Mouse (Mus musculus): ENCODE measurements around the gene Gm1113. TPM values are rescaled to one million over a fixed set of nuclear protein-coding genes. Genes with fewer than 3 reads are reported as not detected.

Gene Gm1113
- polyA plus RNA-seq, 1 experiment from 2014 or later = not detected

DNA sequence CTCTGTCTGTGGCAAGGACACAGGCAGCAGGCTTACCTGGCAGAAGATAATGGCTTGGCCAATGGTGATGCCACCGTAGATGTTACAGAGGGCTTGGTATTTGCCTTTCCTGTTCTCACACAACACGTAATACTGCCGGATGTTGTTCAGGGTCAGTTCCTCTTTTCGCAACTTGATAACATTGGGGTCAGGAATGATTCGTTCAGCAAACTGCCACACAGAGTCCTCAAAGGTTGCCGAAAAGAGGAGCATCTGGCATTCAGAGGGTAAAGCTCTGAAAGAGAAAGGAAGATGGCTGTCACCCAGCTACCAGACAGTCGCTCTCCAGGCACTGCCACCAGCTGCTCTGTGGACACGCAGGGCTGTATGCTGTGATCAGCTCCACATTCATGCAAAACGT lies 28.7 kb upstream of the Gm1113 start:
- H3K9ac ChIP-seq (ENCODE audit: low read depth, low read length) = no peak overlapping the region
- H3K4me2 ChIP-seq (ENCODE audit: low read depth, low read length) = 0 out of 2 replicates have a peak overlapping the region, but pooled peaks have one; percentile 2
- ATAC-seq (ENCODE audit: low read depth) = no peak
- H3K9me3 ChIP-seq (replicated peaks; ENCODE audit: control insufficient read depth, low read length) = no peaks in the 10 kb centered on the region
- H3K27me3 ChIP-seq (ENCODE audit: control insufficient read depth, insufficient read depth, low read depth, low read length) = no peaks in the 10 kb centered on the region
- H3K27ac ChIP-seq (ENCODE audit: low read length) = no peak overlapping the region
- H3K4me1 ChIP-seq (ENCODE audit: control insufficient read depth, low read depth, low read length) = no peaks in the 10 kb centered on the region
- no peak overlapping the region for H3K4me3 ChIP-seq (ENCODE audit: low read depth, low read length)
- WGBS (ENCODE audit: insufficient replicate concordance) = 8% methylated on average over 9 of the region's 9 CpGs
- no peaks in the 10 kb centered on the region for H3K36me3 ChIP-seq (ENCODE audit: control insufficient read depth, insufficient read depth)

DNA sequence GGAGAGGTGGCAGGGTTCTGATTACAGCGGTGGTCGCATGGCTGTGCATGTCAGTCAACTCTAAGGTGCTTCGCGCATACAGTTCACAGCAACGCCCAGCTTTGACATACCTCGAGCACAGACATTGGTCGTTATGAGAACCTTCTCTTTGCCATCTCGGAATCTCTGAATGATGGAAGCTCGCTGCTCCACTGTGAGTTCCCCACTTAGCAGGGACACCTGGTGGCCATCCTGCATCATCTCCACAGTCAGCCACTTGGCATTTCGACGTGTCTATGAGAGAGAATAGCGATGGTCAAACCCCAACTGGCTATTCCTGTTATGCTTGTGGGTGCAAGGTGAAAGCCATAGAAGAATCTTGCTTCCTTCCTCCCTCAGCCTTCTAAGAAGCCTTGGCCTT lies 27.6 kb upstream of the Gm1113 start:
- H3K27ac ChIP-seq (ENCODE audit: low read length) = no peak overlapping the region
- H3K9ac ChIP-seq (ENCODE audit: low read depth, low read length) = no peak overlapping the region
- ATAC-seq (ENCODE audit: low read depth) = no peak
- no peaks in the 10 kb centered on the region for H3K4me1 ChIP-seq (ENCODE audit: control insufficient read depth, low read depth, low read length)
- H3K4me3 ChIP-seq (ENCODE audit: low read depth, low read length) = no peak overlapping the region
- H3K4me2 ChIP-seq (ENCODE audit: low read depth, low read length) = no peak overlapping the region
- H3K36me3 ChIP-seq (ENCODE audit: control insufficient read depth, insufficient read depth) = no peaks in the 10 kb centered on the region
- 62% methylated on average over 12 of the region's 12 CpGs for WGBS (ENCODE audit: insufficient replicate concordance)
- H3K27me3 ChIP-seq (ENCODE audit: control insufficient read depth, insufficient read depth, low read depth, low read length) = no peaks in the 10 kb centered on the region
- H3K9me3 ChIP-seq (replicated peaks; ENCODE audit: control insufficient read depth, low read length) = no peaks in the 10 kb centered on the region

DNA sequence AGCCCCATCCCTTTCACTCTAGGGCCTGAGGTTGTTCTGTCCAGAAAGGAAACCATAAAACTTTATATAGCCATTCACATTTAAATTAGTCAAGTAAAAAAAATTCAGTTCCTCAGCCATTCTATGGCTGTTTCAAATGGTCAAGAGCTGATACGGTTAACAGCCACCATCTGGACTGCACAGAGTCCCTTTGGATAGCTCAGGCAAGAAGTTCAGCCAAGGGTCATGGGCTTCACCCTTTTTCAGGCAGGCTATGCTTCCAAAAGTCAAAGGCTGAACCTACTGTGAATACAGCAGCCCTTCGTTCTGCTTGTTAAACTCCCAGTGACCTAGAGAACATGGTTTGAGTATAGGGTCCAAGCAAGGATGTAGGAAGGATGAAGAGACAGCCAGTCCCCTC lies 26.6 kb upstream of the Gm1113 start:
- no peak overlapping the region for H3K9ac ChIP-seq (ENCODE audit: low read depth, low read length)
- H3K4me3 ChIP-seq (ENCODE audit: low read depth, low read length) = no peak overlapping the region
- no peaks in the 10 kb centered on the region for H3K36me3 ChIP-seq (ENCODE audit: control insufficient read depth, insufficient read depth)
- no peaks in the 10 kb centered on the region for H3K9me3 ChIP-seq (replicated peaks; ENCODE audit: control insufficient read depth, low read length)
- no peaks in the 10 kb centered on the region for H3K4me1 ChIP-seq (ENCODE audit: control insufficient read depth, low read depth, low read length)
- no peaks in the 10 kb centered on the region for H3K27me3 ChIP-seq (ENCODE audit: control insufficient read depth, insufficient read depth, low read depth, low read length)
- 68% methylated on average over 2 of the region's 2 CpGs for WGBS (ENCODE audit: insufficient replicate concordance)
- H3K4me2 ChIP-seq (ENCODE audit: low read depth, low read length) = no peak overlapping the region
- no peak for ATAC-seq (ENCODE audit: low read depth)
- no peak overlapping the region for H3K27ac ChIP-seq (ENCODE audit: low read length)

DNA sequence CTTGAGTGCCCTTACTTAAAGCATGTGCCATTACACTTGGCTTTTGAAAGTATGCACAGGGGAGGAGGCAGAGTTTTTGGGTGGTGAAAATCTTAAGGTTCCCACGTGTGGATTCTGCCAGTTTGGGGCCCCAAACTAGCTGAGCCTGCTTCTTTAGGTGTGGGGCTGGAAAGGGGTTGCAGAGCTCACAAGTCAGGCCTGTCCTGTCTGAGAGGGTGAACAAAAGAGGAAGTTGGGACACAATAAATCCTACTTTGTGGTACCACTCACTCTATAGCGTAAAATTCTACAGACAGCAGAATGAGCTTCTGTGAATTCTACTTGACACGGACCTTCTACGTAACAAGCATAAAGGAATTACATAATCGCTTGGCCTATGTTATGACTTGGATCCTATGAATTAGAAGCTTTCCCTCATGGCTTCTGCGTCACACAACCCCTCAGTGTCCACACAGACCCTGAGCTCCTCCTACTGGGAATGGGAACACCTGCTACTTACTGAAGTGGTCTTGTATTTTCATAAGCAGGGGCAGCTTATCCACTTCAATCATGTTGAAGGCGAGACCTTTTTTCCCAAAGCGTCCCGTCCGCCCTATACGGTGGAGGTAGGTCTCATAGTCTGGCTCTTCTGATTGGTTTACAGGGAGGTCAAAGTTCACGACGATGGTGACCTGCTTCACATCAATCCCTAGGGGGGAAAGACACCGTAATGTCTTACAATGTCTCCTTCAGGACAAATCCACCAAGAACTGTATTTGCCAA lies 25.2 kb upstream of the Gm1113 start:
- WGBS (ENCODE audit: insufficient replicate concordance) = 63% methylated on average over 14 of the region's 14 CpGs
- Histone ChIP-seq H3K4me1 (ENCODE audit: control insufficient read depth, low read depth, low read length) (no peaks in the 10 kb centered on the region), H3K9ac (ENCODE audit: low read depth, low read length) (no peak overlapping the region), H3K4me2 (ENCODE audit: low read depth, low read length) (no peak overlapping the region), H3K27ac (ENCODE audit: low read length) (no peak overlapping the region), H3K9me3 (replicated peaks; ENCODE audit: control insufficient read depth, low read length) (no peaks in the 10 kb centered on the region), H3K4me3 (ENCODE audit: low read depth, low read length) (no peak overlapping the region), H3K27me3 (ENCODE audit: control insufficient read depth, insufficient read depth, low read depth, low read length) (no peaks in the 10 kb centered on the region), H3K36me3 (ENCODE audit: control insufficient read depth, insufficient read depth) (no peaks in the 10 kb centered on the region)
- no peak for ATAC-seq (ENCODE audit: low read depth)

DNA sequence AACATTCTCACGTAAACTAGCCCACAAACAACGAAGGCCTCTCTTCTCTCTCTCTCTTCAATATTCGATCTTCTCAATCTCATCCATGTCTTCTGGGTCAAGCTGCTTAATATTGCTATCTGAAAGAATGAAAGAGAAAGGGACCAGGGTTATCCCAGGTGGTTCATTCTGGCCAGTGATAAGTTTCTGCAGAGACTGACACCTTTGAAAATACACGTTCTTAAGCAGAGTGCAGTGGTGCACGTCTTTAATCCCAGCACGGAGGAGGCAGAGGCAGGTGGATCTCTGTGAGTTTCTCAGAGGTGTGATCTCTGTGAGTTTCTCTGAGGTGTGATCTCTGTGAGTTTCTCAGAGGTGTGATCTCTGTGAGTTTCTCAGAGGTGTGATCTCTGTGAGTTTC lies 23.9 kb upstream of the Gm1113 start:
- H3K27ac ChIP-seq (ENCODE audit: low read length) = no peak overlapping the region
- H3K9me3 ChIP-seq (replicated peaks; ENCODE audit: control insufficient read depth, low read length) = no peaks in the 10 kb centered on the region
- ATAC-seq (ENCODE audit: low read depth) = no peak
- H3K9ac ChIP-seq (ENCODE audit: low read depth, low read length) = no peak overlapping the region
- H3K4me2 ChIP-seq (ENCODE audit: low read depth, low read length) = no peak overlapping the region
- no peaks in the 10 kb centered on the region for H3K27me3 ChIP-seq (ENCODE audit: control insufficient read depth, insufficient read depth, low read depth, low read length)
- no peak overlapping the region for H3K4me3 ChIP-seq (ENCODE audit: low read depth, low read length)
- no peaks in the 10 kb centered on the region for H3K4me1 ChIP-seq (ENCODE audit: control insufficient read depth, low read depth, low read length)
- no peaks in the 10 kb centered on the region for H3K36me3 ChIP-seq (ENCODE audit: control insufficient read depth, insufficient read depth)
- 51% methylated on average over 6 of the region's 6 CpGs for WGBS (ENCODE audit: insufficient replicate concordance)

DNA sequence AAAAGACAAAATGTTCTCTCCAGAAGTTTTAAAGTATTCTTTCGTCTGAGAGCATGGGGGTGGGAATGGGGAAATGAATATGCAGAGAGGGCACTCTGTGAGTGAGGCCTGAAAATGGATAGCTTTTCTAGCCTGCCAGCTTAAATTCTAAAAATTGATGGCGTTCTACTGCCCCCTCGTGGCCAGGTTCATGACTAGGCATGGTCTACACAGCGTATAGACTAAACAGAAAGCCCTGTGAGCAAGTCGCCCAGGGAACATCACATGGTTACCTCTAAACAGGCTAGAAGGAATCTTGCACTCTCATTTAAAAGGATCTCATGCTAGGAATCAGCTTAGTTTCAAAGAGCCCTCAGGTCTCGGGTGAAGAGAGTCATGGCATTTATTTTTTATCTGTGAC lies 23.4 kb upstream of the Gm1113 start:
- H3K36me3 ChIP-seq (ENCODE audit: control insufficient read depth, insufficient read depth) = no peaks in the 10 kb centered on the region
- no peaks in the 10 kb centered on the region for H3K4me1 ChIP-seq (ENCODE audit: control insufficient read depth, low read depth, low read length)
- H3K27ac ChIP-seq (ENCODE audit: low read length) = no peak overlapping the region
- peak; percentile 27; the same call in 1 of the 2 replicates for ATAC-seq (ENCODE audit: low read depth)
- no peaks in the 10 kb centered on the region for H3K9me3 ChIP-seq (replicated peaks; ENCODE audit: control insufficient read depth, low read length)
- no peaks in the 10 kb centered on the region for H3K27me3 ChIP-seq (ENCODE audit: control insufficient read depth, insufficient read depth, low read depth, low read length)
- H3K4me2 ChIP-seq (ENCODE audit: low read depth, low read length) = no peak overlapping the region
- no peak overlapping the region for H3K9ac ChIP-seq (ENCODE audit: low read depth, low read length)
- 4% methylated on average over 6 of the region's 6 CpGs for whole genome bisulfite sequencing (ENCODE audit: insufficient replicate concordance)
- H3K4me3 ChIP-seq (ENCODE audit: low read depth, low read length) = no peak overlapping the region

DNA sequence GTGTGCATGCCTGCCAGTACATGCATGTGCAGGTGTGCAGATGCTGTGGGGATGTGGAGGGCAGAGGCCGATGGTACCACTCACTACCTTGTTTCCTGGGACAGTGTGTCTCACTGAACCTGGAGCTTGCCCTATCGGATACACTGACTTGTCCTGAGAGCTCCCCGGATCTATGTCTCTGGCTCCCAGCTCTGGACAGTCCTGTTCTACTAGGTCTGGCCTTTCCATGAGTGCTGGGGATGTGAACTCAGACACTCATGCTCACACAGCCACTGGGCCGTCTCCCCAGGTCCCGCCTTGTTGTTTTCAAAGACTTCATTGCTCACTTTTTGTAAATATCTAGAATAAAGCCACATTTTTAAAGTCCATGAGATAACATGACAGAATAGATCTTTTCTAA lies 23.0 kb upstream of the Gm1113 start:
- H3K27ac ChIP-seq (ENCODE audit: low read length) = no peak overlapping the region
- no peaks in the 10 kb centered on the region for H3K9me3 ChIP-seq (replicated peaks; ENCODE audit: control insufficient read depth, low read length)
- no peak overlapping the region for H3K9ac ChIP-seq (ENCODE audit: low read depth, low read length)
- 62% methylated on average over 5 of the region's 5 CpGs for WGBS (ENCODE audit: insufficient replicate concordance)
- H3K36me3 ChIP-seq (ENCODE audit: control insufficient read depth, insufficient read depth) = no peaks in the 10 kb centered on the region
- ATAC-seq (ENCODE audit: low read depth) = no peak
- no peaks in the 10 kb centered on the region for H3K4me1 ChIP-seq (ENCODE audit: control insufficient read depth, low read depth, low read length)
- no peak overlapping the region for H3K4me2 ChIP-seq (ENCODE audit: low read depth, low read length)
- H3K4me3 ChIP-seq (ENCODE audit: low read depth, low read length) = no peak overlapping the region
- no peaks in the 10 kb centered on the region for H3K27me3 ChIP-seq (ENCODE audit: control insufficient read depth, insufficient read depth, low read depth, low read length)

DNA sequence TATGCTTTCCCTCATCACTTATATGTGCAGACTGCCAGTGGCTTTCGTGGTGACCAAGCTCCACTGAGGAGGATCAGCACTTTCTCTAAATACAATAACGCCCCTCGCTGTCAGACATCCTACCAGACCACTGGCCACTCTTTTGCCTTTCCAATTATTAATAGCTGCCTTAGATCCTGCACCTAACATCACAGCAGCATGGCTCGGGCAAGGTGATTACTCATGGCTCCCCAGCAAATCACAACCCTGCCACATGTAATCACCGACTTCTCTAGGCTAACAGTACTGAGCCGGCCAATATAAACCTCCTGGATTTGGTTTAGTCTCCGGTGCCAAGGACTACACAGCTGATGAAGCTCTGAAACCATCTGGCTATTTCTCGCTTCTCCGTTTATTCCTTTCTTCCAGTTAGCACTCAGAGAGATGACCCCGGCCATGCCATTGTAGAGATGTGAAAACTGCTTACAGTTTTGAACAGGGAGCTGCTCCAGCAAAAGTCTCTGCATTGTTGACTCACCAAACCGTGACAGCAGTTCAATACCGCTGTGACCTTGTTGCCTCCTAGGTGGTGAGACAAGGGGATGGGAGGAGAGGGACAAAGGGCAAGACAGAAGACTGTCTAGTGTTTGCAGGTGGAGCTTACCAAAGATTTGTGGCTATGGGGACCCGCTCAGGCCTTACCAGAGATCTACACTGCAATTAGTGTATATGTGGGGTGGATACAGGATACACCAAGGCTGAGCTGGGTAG lies 21.1 kb upstream of the Gm1113 start:
- no peak for ATAC-seq (ENCODE audit: low read depth)
- H3K27ac ChIP-seq (ENCODE audit: low read length) = no peak overlapping the region

DNA sequence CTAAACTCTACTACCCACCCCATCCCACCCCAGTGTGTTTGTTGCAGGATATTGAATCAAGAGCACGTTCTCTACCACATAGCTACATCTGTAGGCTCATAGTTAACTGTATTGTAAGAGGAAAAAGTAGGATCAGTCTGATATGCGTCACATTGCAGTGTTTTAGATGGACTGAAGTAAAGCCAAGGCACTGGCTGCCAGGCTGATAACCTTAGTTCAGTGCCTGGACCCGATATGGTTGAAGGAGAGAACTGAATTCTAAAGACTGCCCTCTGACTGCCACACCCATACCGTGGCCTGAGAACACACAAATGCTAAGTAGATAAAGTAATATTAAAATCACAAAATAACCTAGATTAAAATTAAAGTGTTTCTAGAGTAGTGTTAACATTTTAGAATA lies 17.8 kb upstream of the Gm1113 start:
- H3K4me3 ChIP-seq (ENCODE audit: low read depth, low read length) = no peak overlapping the region
- no peak overlapping the region for H3K9ac ChIP-seq (ENCODE audit: low read depth, low read length)
- ATAC-seq (ENCODE audit: low read depth) = no peak
- H3K27ac ChIP-seq (ENCODE audit: low read length) = no peak overlapping the region
- 32% methylated on average over 4 of the region's 4 CpGs for WGBS (ENCODE audit: insufficient replicate concordance)
- no peaks in the 10 kb centered on the region for H3K4me1 ChIP-seq (ENCODE audit: control insufficient read depth, low read depth, low read length)
- no peaks in the 10 kb centered on the region for H3K36me3 ChIP-seq (ENCODE audit: control insufficient read depth, insufficient read depth)
- H3K4me2 ChIP-seq (ENCODE audit: low read depth, low read length) = no peak overlapping the region
- no peaks in the 10 kb centered on the region for H3K9me3 ChIP-seq (replicated peaks; ENCODE audit: control insufficient read depth, low read length)
- no peaks in the 10 kb centered on the region for H3K27me3 ChIP-seq (ENCODE audit: control insufficient read depth, insufficient read depth, low read depth, low read length)

More for the DNA sequence above, 21.1 kb upstream of the Gm1113 start:
- Histone ChIP-seq H3K27me3 (ENCODE audit: control insufficient read depth, insufficient read depth, low read depth, low read length) (no peaks in the 10 kb centered on the region), H3K9ac (ENCODE audit: low read depth, low read length) (no peak overlapping the region), H3K9me3 (replicated peaks; ENCODE audit: control insufficient read depth, low read length) (no peaks in the 10 kb centered on the region), H3K36me3 (ENCODE audit: control insufficient read depth, insufficient read depth) (no peaks in the 10 kb centered on the region), H3K4me2 (ENCODE audit: low read depth, low read length) (no peak overlapping the region), H3K4me1 (ENCODE audit: control insufficient read depth, low read depth, low read length) (no peaks in the 10 kb centered on the region), H3K4me3 (ENCODE audit: low read depth, low read length) (no peak overlapping the region)
- 62% methylated on average over 13 of the region's 13 CpGs for WGBS (ENCODE audit: insufficient replicate concordance)

Measured in liver, embryonic 16.5 days (tissue).